15 mouse cellular contexts compared by ENCODE assay signal in the genomic region with DNA sequence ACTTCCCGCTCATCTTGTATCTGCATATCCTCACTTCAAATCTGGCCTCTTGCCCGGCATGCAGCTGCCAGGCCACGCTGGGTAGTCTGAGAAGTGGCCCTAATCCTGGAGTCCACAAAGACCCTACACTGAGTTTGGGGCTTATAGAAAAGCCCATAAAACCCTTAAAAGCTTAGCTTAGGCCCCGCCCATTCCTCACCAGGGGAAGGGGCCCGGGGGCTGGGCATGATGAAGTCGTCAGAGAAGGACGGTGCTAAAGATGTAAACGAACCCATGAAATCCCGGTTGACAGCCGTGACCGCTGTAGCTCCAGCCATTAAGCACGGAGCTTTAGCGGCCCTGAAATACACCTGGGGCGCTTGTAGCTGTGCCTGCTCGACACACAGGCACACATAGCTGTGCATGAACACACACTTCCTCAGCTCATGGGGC. TPM values are rescaled to one million over a fixed set of nuclear protein-coding genes. Genes with fewer than 3 reads are reported as not detected.
DNase-seq lines count a peak whose midpoint lies in the region; ATAC-seq lines count a peak whose summit lies in the region.
"Had no signal": no experiment of that assay in that cellular context is flagged by ENCODE, and none has a peak within 500 bp of the region (broad histone marks: within the 10 kb centered on the region; RNA-seq: fewer than 3 reads in every experiment).

No protein-coding gene starts in this region.

- H3K27me3 ChIP-seq in forebrain, embryonic 13.5 days, result peaks cover 51% of the 10 kb centered on the region
- H3K27me3 ChIP-seq in forebrain, embryonic 16.5 days (replicated peaks; ENCODE audit: control insufficient read depth, insufficient read depth, low read length), result peaks cover 7% of the 10 kb centered on the region; the same call in 1 of the 2 replicates
- H3K27me3 ChIP-seq in neural tube, embryonic 14.5 days (ENCODE audit: control insufficient read depth, insufficient read depth, low read length), result peaks cover 3% of the 10 kb centered on the region; the same call in 1 of the 2 replicates

- no peak overlapping the region for H3K4me3 ChIP-seq in forebrain, embryonic 13.5 days
- no peak overlapping the region for H3K4me3 ChIP-seq in forebrain, embryonic 16.5 days (replicated peaks; ENCODE audit: low read length)
- H3K4me3 ChIP-seq in neural tube, embryonic 14.5 days (ENCODE audit: low read depth, low read length), result no peak overlapping the region
- H3K4me3 ChIP-seq: intestine, embryonic 15.5 days; lung, embryonic 15.5 days had no signal

- H3K36me3 ChIP-seq in forebrain, embryonic 13.5 days (ENCODE audit: poor library complexity, severe bottlenecking), result no peaks in the 10 kb centered on the region
- no peaks in the 10 kb centered on the region for H3K36me3 ChIP-seq in forebrain, embryonic 16.5 days (ENCODE audit: control insufficient read depth, insufficient read depth)
- no peaks in the 10 kb centered on the region for H3K36me3 ChIP-seq in neural tube, embryonic 14.5 days (ENCODE audit: control insufficient read depth, insufficient read depth, low read length)
- H3K36me3 ChIP-seq: intestine, embryonic 15.5 days; lung, embryonic 15.5 days had no signal

- peaks cover 59% of the 10 kb centered on the region for H3K4me1 ChIP-seq in forebrain, embryonic 13.5 days
- peaks cover 17% of the 10 kb centered on the region for H3K4me1 ChIP-seq in forebrain, embryonic 16.5 days (replicated peaks; ENCODE audit: control insufficient read depth, insufficient read depth, low read length)
- H3K4me1 ChIP-seq in neural tube, embryonic 14.5 days (ENCODE audit: control insufficient read depth, insufficient read depth, low read length), result peaks cover 14% of the 10 kb centered on the region; the same call in 1 of the 2 replicates

- H3K27ac ChIP-seq in forebrain, embryonic 13.5 days, result no peak overlapping the region
- H3K27ac ChIP-seq in forebrain, embryonic 16.5 days (ENCODE audit: low read length), result no peak overlapping the region
- H3K27ac ChIP-seq in neural tube, embryonic 14.5 days (ENCODE audit: low read depth, low read length), result no peak overlapping the region
- H3K27ac ChIP-seq: intestine, embryonic 15.5 days; lung, embryonic 15.5 days had no signal

- H3K9ac ChIP-seq in forebrain, embryonic 13.5 days, result no peak overlapping the region; the same call in 1 of the 2 replicates
- H3K9ac ChIP-seq in forebrain, embryonic 16.5 days (replicated peaks; ENCODE audit: low read depth, low read length), result no peak overlapping the region
- H3K9ac ChIP-seq in neural tube, embryonic 14.5 days (replicated peaks; ENCODE audit: low read depth, low read length), result no peak overlapping the region
- H3K9ac ChIP-seq: intestine, embryonic 15.5 days; lung, embryonic 15.5 days had no signal

- ATAC-seq in forebrain, embryonic 13.5 days, result peak; percentile 20; the same call in 1 of the 2 replicates
- no peak for ATAC-seq in forebrain, embryonic 16.5 days
- ATAC-seq in neural tube, embryonic 14.5 days (ENCODE audit: low read depth), result peak; percentile 26; the same call in 1 of the 2 replicates
- ATAC-seq in activated CD4-positive, CD25-positive, alpha-beta regulatory T cell, adult 4 months, result no peak
- ATAC-seq: intestine, embryonic 15.5 days had no signal

- no peaks in the 10 kb centered on the region for H3K9me3 ChIP-seq in forebrain, embryonic 13.5 days (replicated peaks)
- no peaks in the 10 kb centered on the region for H3K9me3 ChIP-seq in forebrain, embryonic 16.5 days (ENCODE audit: control insufficient read depth, low read length)
- no peaks in the 10 kb centered on the region for H3K9me3 ChIP-seq in neural tube, embryonic 14.5 days (ENCODE audit: control insufficient read depth, low read length)
- H3K9me3 ChIP-seq: intestine, embryonic 15.5 days; lung, embryonic 15.5 days had no signal

- no peak overlapping the region for H3K4me2 ChIP-seq in forebrain, embryonic 13.5 days
- no peak overlapping the region for H3K4me2 ChIP-seq in forebrain, embryonic 16.5 days (ENCODE audit: low read length)
- no peak overlapping the region for H3K4me2 ChIP-seq in neural tube, embryonic 14.5 days (ENCODE audit: low read depth, low read length)
- H3K4me2 ChIP-seq: intestine, embryonic 15.5 days; lung, embryonic 15.5 days had no signal

- 13% methylated on average over 15 of the region's 15 CpGs for WGBS in forebrain, embryonic 13.5 days
- 13% methylated on average over 15 of the region's 15 CpGs for WGBS in forebrain, embryonic 16.5 days
- 11% methylated on average over 15 of the region's 15 CpGs for whole genome bisulfite sequencing in neural tube, embryonic 14.5 days

- no peak for DNase-seq in neural tube, embryonic 10.5 days (ENCODE audit: extremely low spot score, low spot score)
- peak; percentile 20 to 49 for DNase-seq in lung, postnatal 4 days
- no peak for DNase-seq in adrenal gland, adult (ENCODE audit: inconsistent age in 2 of 2, low spot score in 1 of 2)
- DNase-seq in layer of hippocampus, postnatal 36 days, result no peak
- DNase-seq: cerebellum, postnatal 14 days; gastrocnemius, postnatal 14 days; kidney, postnatal 4 days; thymus, adult 18-20 months had no signal

RNA-seq across cellular contexts. Expression of a gene that starts 8.4 kb away (rescaled TPM):
- 1.1 and 1.3 TPM in 2 replicates for polyA plus RNA-seq in forebrain, embryonic 13.5 days (2015; fragmentation: Nextera tagmentation; extraction: Ambion mirVana)
- 3.7 and 6.7 TPM in 2 replicates for polyA plus RNA-seq in forebrain, embryonic 16.5 days (2015; fragmentation: Nextera tagmentation; extraction: Ambion mirVana)
- 9.9 and 13.1 TPM in 2 replicates for polyA plus RNA-seq in neural tube, embryonic 14.5 days (2014; fragmentation: Nextera tagmentation; extraction: Ambion mirVana)
- polyA plus RNA-seq in activated CD4-positive, CD25-positive, alpha-beta regulatory T cell, adult 4 months (2017; shearing (Covaris generic)), result not detected
- total RNA-seq in layer of hippocampus, postnatal 36 days (2021), result 1 to 10 TPM; 2.0 to 2.1 TPM
- total RNA-seq: gastrocnemius, postnatal 14 days had no signal
- polyA plus RNA-seq: heart, embryonic 14.5 days had no signal

Comparison
In these comparisons a context has a peak if more than half of its experiments do, and no peak if none do; other contexts are left out.
1. ATAC-seq: peak in forebrain, embryonic 13.5 days (single experiment) and neural tube, embryonic 14.5 days (single experiment); none in forebrain, embryonic 16.5 days (single experiment) and activated CD4-positive, CD25-positive, alpha-beta regulatory T cell, adult 4 months (single experiment).
2. DNase-seq: peak in lung, postnatal 4 days (2 of 2); none in neural tube, embryonic 10.5 days (single experiment), adrenal gland, adult (0 of 2) and layer of hippocampus, postnatal 36 days (0 of 2).